Mouse (Mus musculus) lung, postnatal 0 days (tissue): ENCODE data around the gene Plcg1.

Experiments
- CTCF ChIP-seq: IDR thresholded peaks from 2 replicates; pipeline ENCODE4 v1.5.1; 2016; ENCODE audit warnings: antibody characterized with exemption, mild to moderate bottlenecking
- EP300 ChIP-seq: IDR thresholded peaks from 2 replicates; pipeline ENCODE4 v1.6.1; 2016; ENCODE audit warnings: antibody characterized with exemption, mild to moderate bottlenecking, control low read depth

- TF ChIP-seq CTCF (no peak), EP300 (no peak)
These were observed 23.4 kb upstream of the Plcg1 start for GRCm38 (mm10) chr2:160707673-160708072.
